Mouse (Mus musculus): ENCODE data around the gene Abcg5.
A peak's percentile ranks its signal among the peaks of the same experiment; 100 is the strongest.

Abcg5 gene

DNA sequence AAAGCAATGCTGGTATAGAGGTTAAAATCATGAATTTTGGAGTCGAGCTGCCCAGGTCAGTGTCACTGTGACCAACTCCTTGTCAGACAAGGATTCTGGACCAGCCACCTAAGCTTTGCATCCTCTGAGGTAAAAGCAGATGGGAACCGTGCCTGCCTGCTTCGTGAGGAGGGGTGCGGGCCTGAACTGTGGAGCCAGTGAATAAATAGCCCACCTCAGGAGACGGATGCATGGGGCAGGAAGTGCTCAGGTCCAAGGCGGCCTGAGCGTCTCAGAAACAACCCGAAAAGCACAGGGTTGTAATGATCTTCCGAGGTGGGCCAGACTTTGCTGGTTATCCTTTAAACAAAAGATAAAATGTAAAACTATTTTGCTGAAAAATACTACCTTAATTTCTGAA is 37.7 kb downstream of the Abcg5 start:
- no peak for DNase-seq (ENCODE audit: low read depth, low spot score)

DNA sequence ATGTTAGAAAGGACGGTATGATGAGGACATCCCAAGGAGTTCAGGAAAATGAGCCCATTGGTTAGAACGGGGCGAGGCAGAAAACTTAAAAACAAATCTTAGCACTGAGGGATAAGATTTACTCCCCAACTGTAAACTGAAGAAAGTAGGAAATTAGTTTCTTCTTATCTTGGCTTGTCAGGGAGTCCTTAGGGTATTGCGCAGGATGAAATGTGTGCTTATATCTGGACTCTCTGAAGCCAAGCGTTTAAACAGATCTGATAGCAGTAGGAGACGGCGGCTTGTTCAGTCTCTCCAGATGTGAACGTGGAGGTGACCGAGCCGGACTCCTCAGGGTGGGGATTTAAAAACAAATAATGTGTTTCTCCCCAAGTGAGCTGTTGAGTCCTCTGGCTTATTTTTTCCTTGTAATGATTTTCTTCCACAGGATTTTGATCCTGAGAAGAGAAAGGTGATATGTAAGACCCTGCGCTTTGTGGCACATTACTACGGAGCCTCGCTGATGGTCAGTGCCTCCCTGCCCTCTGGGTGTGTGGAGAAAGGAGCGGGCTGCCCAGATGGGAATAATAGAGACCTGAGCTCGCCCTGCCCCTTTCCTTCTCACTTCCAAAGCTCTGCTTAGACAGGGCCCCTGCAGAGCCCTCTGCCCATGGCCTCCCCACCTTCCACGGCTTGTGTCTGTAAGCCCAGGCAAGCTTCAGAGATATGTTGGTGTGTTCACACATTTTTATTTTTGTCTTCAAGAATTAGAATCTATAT is 38.3 kb downstream of the Abcg5 start:
- DNase-seq (ENCODE audit: low read depth, low spot score) = no peak

DNA sequence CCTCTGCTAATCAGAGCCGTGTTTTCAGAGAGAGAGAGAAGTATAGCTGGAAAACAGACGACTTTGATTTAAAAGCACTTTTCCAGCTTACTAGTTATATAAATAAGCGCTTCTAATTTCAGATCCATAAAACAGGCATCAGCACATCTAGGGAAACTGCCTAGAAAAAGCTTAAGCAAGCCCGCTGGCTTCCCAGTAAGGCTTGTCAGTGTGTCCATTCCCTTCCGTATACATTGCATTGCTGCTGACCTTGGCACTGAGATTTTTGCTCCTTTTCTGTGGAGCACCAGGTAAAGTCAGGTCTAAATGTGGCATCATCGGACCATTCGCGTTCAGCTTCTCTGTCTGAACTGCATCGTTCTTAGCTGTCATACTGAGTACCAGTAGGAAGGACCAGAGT is 40.5 kb downstream of the Abcg5 start:
- DNase-seq (ENCODE audit: low read depth, low spot score) = no peak

DNA sequence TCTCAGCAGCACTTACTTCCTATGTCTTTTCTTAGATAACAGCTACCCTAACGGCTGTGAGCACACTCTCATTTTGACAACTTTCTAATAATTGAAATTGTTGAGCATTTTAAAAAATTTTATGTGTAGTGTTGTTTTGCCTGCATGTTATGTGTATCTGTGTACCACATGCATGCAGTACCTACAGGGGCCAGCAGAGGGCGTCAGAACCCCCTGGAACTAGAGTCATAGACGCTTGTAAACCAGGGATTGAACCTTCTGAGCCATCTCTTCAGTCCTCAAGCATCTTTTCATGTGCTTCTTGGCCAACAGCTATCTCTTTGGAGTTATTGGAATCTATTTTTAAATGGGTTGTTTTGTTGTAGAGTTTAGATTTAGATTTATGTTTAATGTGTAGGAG is 40.9 kb downstream of the Abcg5 start:
- peak; percentile 24 for DNase-seq (ENCODE audit: low read depth, low spot score)

DNA sequence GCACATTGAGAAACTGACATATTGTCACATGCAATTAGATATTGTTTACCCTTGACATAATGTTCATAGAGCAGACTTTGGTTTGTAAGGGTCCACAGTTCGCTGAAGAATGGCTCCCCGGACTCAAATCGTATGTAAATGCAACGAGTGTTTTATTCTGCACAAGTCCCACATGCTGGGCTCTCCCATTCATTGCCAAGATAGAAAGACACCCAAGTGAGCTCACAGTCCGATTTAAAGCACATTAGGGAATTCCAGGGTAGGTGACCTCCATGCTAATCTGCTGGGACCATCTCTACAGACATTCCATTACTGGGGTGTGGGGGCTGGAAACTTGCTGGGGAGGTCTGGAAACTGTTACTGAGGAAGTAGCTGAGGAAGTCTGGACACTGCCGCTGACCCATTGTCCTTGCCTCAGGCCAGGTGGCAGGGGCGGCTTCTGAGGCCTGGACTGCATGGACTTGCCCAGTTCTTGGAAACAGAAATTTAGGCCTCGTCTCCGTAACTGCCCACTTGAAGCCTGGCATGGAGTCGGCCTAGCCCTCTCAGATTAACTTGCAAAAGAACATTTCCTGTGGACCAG is 42.9 kb downstream of the Abcg5 start:
- DNase-seq (ENCODE audit: low read depth, low spot score) = no peak

DNA sequence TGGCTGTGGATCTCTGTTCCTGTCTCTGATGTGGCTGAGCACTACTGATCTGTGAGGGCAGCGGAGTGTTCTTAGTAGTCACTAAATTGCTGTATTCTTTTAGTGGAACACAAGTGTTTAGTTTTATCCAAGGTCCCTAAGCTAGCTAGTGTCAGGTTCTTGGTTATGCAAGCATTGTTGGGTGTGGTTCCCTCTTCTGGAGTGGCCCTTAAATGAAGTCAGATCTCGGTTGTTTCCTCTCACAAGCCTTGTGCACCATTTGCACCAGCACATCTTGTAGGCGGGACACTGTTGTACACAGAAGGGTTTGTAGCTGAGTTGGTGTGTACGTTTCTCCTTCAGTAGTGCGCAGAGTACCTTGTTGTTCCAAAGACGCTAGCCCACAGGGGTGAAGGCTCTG is 44.8 kb downstream of the Abcg5 start:
- no peak for DNase-seq (ENCODE audit: low read depth, low spot score)

DNA sequence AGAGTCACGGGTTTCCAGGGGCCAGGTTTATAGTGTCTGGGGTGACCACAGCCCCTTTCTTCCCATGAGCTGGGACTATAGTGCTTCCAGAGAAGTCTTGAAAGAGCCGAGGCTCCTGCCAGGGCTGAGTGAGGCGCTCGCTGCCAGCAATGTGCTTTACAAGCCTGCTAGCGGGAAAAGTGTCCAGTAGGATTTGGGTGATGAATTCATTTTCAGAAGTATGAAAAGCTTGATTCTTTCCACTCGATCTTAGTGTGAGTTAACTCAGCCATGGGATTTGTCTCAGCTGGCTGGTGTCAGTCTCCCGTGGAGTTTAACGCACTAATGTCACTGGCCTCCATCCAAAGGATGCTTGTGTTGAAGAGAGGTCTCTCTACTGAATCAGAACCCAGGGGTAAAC is 46.5 kb downstream of the Abcg5 start:
- no peak for DNase-seq (ENCODE audit: low read depth, low spot score)

DNA sequence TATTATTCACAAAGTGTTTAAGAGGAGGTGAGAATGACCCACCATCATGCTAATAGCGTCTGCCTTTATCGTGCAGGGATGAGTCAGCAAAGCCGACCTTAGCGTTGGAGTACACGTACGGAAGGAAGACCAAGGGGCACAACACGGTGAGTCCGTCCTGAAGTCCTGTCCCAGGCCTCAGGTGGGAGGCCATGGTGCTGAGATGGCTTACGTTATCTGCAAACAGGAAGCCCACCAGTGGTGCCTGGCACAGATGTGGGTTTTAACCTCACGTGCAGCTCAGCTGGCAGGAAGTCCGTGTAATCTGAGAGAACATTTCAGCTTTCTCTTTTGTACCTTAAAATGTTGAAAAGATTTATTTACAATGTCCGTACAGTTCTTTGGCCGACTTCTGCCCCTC is 49.4 kb downstream of the Abcg5 start:
- peak; percentile 63 for DNase-seq (ENCODE audit: low read depth, low spot score)

DNA sequence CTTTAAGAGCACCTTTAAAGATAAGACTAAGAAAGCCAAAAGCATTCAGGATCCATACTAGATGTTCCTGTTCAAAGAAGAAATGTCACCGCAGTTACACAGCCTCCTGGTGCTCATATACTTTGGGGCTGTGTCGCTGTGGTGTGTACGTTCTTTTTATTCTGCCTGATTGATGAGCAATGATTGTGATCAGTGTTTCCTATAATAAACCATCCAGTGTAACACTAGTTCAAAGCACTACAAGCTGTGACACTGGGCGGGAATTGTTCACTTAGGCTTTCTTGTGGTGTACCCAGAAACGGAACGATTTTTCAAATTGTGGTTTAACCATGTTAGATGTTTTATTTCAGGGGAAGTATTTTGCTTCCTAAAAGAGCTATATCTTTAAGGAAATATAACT is 51.0 kb downstream of the Abcg5 start:
- DNase-seq (ENCODE audit: low read depth, low spot score) = peak; percentile 51

DNA sequence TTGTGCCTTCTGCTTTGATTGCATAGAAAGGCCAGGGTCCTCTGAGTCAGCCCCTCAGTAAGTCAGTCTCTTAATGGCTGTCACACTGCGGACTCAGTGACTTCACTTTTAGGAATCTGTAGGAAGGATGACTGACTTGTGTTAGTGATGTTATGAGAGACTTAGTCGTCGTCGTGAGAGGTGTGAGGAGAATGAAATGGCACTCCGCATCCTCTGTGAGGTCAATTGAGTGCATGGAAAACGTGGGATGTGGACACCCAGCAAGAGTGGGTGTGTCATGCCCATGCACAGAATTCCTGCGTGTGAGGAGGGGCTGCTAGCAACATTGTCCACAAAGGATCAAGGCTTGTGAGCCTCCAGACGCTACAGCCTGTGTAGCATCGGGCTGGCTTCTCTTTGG is 54.2 kb downstream of the Abcg5 start:
- DNase-seq (ENCODE audit: low read depth, low spot score) = no peak

DNA sequence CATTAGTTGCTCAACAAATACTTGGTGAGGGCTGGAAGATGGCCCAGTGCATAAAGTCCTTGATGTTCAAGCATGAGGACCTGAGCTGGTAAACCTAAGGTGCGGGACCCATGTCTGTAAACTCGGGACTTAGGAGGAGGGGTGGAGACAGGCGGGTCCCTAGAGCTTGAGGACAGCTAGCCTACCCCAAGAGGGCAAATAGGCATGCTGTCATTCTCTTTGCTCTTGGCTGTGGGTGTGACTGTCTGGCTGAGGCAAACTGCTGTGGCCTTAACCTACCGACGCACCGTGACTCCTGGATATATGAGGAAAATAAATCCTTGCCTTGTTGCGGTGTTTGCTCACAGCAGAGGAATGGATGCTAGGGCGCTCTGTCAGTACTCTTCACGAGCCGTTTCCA is 55.1 kb downstream of the Abcg5 start:
- DNase-seq (ENCODE audit: low read depth, low spot score) = no peak

DNA sequence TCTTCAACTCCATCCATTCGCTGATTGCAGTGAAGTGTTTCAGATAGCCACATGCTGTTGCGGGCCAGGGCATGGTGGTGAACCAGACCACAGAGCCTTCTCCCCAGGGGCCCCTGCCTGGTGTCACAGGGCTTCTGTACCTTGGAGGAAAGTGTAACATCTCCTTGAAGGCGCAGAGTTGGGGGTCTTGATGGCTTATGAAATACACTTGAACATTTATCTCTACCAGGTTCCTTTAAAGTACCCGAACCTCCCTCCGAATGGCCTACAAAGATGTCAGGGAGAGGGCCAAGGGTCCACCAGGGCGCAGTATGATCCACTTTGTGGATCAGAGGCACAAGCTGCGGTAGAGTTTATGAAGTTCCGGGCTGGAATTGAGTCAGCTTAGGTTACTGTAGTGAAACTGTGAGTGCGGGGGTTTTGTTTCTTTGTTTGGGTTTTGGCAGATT is 55.9 kb downstream of the Abcg5 start:
- DNase-seq (ENCODE audit: low read depth, low spot score) = no peak

DNA sequence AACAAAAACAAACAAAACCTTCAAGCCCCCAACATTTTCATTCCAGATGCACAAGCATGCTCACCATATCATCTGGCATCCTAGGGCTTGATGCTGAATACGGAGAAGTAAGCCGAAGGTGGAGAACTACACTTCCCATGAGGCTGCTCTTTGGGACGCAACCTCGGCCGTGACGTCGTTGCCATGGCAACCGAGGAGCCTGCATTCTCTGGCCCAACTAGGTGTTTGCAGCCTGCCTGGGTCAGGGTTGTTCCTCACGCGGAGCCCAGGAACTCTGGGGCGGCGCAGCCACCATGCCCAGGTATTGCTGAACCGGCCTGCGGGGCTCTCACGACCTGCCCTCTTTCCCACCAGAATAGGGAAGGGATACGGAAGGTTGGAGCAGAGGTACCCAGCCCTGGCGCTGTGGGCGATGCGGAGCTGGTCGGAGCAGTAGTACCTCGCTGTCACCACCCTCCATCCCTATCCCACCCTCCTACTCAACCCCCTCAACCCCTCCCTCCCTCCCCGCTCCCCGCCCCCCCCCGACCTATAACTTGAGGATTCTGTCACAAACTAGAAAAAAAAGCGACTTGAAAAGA is 56.4 kb downstream of the Abcg5 start, which contains the start of gene Dync2li1:
Gene Dync2li1 (plus strand): TSS at position 221 of the 581 bp plus-strand sequence.
- DNase-seq (ENCODE audit: low read depth, low spot score) = peak; percentile 91

DNA sequence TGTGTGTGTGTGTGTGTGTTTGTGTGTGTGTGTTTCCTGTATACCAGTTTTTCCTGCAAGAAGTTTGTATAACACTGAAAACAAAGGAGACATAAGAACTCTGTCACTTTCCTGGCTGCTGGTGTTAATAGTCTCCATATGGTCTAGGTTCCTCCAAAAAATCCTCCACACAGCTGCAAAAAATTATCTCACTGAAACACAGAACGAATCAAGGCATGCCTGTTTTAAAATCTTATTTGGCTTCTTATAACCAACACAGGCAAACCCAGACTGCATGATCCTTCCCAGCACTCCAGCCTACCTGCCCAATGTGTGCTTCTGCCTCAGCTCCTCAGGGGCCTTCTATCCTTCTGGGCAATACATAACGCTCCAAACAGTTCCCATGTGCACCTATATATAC is 59.9 kb downstream of the Abcg5 start:
- DNase-seq (ENCODE audit: low read depth, low spot score) = no peak

DNA sequence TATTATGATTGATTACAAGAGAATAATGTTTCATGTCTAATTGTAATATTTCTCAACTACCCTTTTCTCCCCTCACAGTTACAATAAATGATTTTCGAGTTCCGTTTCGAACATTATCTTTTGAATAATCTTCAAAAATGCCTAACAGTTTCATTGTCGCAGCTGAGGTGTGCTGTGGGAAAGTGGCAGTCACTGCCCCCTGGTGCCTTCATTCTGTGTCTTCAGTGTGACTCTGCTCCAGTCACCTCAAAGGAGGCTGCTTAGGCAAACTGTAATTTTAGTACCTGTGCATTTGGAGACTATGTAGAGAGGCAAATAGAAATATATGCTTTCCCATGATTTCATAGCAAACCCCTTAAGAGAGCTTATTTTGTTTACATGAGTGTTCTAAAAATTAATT is 60.8 kb downstream of the Abcg5 start:
- no peak for DNase-seq (ENCODE audit: low read depth, low spot score)

DNA sequence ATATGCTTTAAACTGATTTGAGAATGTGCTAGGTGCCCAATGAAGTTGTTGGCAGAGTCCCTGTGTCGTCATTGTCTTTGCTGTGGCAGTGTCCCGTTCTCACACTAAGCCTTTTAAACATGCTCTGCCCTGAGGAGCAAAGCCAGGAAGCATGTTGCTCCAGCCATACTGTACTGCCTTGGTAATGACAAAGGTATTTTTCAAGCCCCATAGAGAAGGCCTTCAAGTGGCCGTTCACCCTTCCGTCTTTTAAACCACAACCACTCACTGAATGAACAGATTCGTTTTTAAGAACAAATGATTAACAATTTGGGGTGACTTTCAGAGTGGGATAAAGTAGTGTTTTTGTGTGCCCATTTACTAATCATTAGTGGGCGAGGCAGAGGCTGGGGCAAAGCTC is 61.6 kb downstream of the Abcg5 start:
- no peak for DNase-seq (ENCODE audit: low read depth, low spot score)

DNA sequence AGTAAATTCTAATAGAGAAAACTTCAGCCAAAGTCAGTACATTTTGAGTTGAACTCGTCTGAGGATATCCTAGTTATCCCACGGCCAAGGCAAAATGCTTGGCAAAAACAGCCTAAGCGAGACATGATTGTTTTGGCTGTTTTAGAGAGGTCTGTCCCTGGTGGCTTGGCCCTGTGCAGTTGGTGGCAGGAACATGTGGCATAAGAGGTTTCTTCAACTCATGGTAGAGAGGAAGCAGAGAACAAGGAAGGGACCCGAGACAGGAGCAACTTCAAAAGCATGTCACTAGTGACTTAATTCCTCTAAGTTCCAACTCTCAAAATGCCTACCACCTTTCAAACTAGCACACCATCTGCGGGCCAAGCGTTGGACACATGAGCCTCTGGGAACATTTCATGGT is 62.2 kb downstream of the Abcg5 start:
- no peak for DNase-seq (ENCODE audit: low read depth, low spot score)

DNA sequence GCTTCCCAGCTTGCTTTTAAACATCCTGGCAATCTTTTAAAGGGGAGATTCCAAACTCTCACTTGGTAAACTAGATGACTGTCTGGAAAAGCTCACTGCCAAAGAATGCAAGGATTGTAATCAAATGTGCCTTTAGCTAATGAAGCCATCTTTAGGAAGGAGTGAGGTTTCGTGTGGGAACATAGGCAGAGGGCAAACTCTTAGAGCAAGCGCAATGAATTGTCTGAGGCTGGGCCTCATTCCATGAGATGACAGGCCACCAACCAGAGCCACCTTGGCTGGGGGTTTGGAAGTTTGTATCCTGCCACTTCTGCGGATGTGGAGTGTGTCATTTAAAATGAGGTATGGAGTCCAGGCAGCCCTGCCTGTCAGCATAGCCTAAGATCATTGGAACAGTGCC is 62.7 kb downstream of the Abcg5 start:
- no peak for DNase-seq (ENCODE audit: low read depth, low spot score)

DNA sequence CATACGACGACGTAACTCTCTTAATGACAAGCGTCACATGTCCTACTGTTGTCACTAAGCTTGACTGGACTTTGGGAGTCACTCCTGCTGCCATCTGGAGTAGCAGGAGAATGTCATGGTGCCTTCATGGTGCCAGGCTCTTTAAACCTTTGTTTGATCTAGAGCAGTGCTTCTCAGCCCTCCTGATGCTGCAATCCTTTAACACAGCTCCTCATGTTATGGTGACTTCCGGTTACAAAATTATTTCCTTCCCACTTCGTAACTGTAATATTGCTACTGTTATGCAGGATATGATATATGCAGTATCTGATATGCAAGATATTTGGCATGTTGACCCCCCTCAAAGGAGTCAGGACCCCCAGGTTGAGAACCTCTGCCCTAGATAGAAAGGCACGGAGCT is 63.7 kb downstream of the Abcg5 start:
- no peak for DNase-seq (ENCODE audit: low read depth, low spot score)

DNA sequence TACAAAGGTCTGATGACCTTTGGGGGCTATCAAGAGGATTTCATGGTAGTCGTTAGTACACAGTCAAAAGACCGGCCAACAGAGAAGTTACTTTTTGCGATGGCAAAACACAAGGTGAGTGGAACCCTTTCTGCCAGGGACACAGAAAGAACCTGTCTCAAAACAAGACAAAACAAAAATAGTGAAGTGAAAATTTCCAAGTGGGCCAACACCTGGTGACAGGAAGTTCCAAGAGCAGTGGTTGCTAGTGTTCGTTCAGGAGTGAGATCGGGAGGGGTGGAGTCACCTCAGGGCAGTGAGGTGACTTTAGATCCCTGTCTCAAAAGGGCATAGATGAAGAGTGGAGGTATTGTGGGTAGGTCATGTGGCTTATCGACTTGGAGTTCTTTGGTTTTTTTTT is 64.9 kb downstream of the Abcg5 start:
- no peak for DNase-seq (ENCODE audit: low read depth, low spot score)

DNA sequence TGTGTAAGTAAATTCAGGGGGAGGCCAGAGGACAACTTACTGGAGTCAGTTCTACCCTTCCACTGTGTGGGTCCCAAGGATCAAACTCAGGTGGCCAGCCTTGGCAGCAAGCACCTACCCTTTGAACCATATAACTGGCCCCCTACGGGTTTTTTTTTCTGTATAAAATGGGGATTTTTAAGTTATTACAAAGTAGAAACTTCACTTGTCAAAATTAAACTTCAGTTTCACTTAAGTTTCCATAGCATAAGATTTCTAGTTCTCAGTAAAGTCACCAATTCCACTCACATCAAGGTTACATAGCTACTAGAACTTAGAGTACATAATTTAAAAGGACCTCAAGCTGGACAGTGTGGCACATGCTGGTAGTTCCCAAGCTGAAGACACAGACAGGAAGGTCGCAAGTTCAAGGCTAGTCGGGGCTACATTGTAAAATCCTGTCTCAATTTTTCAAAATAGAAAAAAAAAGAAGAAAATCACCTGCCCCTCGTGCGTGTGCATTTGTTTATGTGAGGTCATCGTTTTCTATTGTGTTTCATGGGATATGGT is 66.2 kb downstream of the Abcg5 start:
- DNase-seq (ENCODE audit: low read depth, low spot score) = no peak

DNA sequence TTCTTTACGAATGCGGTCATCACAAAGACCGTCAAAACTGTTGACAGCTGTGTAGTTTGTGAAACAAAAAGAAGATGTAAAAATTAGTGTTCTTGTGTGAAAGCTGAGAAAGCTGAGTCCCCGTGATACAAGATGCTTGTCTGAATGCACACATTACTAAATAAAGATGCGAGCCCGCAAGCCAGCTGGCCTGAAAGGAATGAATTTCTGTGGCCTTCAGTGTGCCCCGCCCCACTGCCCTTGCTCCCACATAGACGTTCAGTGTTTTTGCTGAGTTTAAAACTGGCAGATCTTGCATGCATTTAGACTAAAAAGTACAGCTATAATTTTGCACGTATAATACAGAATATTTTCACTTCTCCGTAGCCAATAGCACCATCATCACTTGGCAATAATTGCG is 67.0 kb downstream of the Abcg5 start:
- no peak for DNase-seq (ENCODE audit: low read depth, low spot score)

DNA sequence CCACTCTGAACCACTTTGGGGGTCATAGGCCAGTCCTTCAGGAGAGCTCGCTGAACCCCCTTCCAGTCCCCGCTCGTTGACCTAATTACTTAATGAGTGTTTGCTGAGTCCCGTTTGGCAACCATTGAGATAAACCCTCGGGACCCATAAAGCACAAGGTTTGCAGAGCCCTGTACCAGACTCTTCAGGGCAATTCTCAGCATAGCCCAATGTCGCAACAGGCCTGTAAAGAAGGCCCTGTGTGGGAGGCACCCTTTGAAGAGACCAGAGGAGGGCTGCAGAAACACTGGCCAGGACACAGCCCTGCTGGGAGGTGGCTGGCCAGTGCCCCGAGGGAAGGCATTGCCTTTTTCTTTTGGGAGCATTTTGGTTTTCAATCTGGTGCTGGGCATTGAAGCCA is 70.8 kb downstream of the Abcg5 start:
- no peak for DNase-seq (ENCODE audit: low read depth, low spot score)
